Mouse (Mus musculus): ENCODE measurements around the gene Rtn1.
A peak's percentile ranks its signal among the peaks of the same experiment; 100 is the strongest.

Gene Rtn1

DNA sequence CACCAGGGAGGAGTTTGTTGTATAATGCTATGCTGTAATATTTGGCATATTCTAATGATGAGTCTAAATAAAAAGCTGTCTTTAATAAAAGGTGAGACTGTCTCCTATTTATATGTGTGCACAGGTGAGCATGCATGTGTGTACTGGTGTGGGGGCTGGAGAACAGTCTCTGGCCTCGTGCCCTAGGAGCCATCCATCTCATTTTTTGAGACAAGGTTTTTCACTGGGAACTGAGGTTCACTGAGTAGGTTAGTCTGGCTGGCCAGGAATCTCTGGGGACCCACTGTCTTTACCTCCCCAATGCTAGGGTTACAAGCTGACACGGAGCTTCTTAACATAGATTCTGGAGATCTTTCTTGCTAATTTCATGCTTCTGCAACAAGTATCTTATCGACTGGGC is 176.7 kb downstream of the Rtn1 start:
- no peak for DNase-seq (ENCODE audit: low spot score in 2 of 2)

DNA sequence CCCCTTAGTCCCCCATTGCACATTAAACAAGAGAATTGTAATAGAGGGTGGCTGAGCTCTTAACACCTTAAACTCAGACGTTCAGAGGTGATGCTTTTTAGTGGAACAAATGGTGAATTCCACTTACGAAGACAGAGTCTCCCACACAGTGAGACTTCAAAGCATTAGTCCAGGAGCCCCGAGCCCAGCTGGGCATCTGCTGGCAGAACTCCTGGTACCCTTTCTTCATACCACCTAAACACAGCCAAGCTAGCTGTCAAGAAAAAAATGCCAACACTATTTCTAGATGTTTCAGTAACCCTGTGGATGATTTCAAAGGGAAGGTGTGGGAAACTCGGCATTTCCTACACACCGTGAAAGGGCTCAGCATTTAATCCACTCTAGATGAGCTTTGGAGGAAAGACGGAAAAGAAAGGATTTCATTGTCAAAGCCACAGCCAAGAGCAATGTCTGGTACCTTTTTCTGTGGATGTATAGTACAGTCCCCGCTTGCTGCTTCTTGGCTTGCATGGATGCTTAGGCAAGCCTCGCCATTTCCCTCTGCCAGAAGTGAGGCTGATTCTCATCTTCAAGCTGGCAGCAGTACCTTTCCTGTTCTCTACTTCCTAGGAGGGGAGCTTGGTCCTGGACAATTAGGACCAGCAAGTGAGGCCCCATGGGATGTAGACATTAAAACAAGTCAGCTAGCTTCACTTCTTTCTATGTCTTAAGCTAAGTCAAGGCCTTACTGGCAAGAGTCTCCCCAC is 179.2 kb downstream of the Rtn1 start:
- peak; percentile 23 to 29 for DNase-seq (ENCODE audit: low spot score in 2 of 2)

DNA sequence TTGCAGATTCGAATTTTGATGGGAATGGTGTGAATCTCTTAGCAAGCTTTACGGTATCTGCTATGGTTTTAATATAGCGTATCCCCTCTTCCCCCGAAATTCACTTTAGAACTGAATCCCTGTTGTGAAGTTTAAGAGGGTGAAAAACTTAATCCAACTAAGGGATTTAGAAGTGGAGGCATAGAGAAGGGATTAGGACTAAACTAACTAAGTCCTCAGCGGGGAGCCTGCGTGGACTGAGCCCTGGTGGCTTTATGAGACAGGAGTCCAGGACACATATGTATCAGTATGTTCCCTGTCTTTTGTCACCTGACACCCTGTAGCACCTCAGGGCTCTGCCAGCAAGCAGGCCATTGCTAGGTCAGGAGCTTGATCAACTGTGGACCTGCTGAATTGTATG is 181.1 kb downstream of the Rtn1 start:
- peak in 1 of 2 experiments; percentile 12 for DNase-seq (ENCODE audit: low spot score in 2 of 2)

DNA sequence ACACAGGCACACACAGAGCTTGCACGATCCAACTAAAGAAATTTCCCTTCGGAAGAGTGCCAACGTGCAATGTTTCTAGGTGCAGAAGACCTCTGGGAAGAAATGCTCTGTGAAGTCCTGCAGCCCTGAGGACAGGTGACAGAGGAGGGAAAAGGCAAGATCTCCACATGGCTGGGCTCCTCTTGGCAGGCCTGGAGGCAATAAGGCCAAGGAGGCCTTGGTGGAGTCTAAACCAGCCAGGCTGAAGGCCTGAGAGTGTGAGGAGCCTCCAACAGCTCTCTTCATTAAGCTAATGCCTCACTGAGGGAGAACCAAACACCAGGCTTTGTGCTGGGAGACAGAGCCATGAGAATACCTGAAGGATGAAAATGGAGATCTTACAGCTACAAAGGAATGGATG is 183.5 kb downstream of the Rtn1 start:
- DNase-seq (ENCODE audit: low spot score in 2 of 2): peak in 1 of 2 experiments; percentile 20

DNA sequence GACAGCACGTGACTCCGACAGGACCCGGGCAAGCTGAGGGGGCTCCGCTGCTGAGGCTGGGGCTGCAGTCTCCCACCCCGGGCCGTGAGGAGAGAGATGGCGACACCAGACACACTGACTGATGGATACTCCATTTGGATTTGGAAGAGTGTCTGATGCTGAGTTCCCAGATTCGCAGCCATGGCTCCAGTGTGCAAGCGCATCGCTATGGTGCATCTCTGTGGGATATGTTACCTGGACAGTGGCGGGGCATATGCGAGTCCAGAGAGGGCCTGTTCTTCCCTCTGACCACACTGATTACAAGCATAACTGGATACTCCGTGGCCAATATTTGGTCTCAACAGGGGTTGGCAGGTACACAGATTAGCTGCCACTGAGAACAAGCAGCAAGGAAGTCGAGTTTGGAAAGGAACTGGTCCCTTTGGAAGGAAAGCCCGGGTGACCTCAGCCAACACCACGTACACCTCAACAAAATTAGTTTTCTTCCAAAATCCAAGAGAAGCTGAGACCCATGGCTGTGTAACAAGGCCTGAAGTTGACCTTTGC is 185.2 kb downstream of the Rtn1 start:
- DNase-seq (ENCODE audit: low spot score in 2 of 2): no peak

DNA sequence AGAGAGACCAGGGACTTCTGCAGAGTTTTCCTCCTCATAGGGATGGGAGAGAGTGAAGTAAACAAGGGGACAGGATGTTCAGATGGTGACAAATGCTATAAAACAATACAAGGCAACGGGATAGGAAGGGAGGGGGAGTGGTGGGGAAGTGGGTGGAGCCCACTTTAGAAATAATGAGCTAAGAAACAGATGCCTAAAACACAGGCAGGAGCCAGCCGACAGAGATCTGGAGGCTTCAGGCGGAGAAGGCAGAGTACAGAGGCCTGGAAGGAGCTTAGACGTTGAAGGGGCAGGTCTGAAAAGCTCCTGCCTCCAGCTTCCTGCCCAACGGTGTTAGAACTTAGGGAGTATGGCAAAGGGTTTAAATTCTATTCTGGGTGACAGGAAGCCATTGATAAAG is 195.3 kb downstream of the Rtn1 start:
- peak in 1 of 2 experiments; percentile 16 for DNase-seq (ENCODE audit: low spot score in 2 of 2)

DNA sequence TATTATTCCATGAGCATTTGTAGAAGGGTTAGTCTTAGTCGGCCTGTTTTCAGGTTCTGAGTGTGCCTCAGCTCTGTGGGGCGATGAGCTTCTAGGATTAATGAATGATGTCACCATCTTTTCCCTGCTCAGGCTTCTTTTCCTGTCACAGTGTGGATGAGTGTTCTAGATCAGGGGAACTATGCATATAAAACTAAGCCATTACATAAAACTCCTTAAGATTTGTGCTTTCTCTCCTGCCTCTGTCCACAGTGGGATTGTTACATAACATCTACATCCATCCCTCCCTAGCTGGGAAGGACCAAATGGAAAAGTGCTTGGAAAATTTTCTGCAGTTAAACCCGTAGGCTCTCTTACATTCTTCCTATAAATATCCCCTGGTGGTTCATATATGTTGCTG is 208.0 kb downstream of the Rtn1 start:
- no peak for DNase-seq (ENCODE audit: low spot score in 2 of 2)

DNA sequence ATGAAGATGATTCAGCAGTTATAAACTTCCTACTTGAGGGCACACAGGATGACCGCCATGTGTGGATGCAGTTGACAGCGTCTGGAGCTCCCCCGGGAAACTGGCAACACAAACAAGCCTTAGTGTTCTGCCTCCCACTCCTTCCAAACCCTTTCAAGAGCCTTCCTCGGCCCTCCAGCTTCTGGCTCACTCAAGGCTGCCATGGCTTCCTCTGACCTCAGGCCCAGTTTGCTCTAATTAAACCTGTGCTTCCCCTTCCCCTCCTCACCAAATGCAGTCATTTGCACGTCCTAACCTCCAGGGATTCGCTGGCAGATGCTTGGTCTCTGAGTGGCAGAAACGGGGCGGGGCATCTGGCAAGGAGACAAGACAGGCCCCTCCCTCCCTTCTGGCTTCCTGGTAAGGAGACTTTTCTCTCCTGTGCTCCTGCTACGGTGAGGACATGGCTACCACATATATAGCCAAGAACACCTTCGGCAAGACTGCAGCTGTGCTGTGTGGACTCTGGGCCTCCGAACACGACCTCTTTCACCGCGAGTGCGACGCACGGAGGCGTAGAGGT is 210.8 kb downstream of the Rtn1 start:
- DNase-seq (ENCODE audit: low spot score in 2 of 2): peak in 1 of 2 experiments; percentile 39

DNA sequence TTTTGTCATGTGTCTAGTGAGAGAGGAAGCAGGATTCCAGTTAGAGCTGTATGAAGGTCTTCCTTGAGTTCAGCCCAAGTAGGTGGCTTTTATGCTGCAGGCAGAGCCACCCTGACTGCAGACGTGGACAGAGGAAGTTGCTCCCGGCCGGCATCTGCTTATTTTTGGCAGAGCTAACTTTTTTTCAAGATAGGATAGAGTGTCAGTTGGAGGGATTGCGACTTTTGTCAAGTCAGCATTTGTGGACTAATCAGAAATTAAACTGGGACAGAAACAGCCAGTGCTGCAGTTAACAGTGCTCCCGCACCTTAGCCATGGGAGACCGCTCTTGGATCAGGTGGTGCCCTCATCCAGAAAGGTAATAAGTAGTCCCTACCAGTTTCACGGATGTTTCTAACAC is 211.4 kb downstream of the Rtn1 start:
- DNase-seq (ENCODE audit: low spot score in 2 of 2): no peak

DNA sequence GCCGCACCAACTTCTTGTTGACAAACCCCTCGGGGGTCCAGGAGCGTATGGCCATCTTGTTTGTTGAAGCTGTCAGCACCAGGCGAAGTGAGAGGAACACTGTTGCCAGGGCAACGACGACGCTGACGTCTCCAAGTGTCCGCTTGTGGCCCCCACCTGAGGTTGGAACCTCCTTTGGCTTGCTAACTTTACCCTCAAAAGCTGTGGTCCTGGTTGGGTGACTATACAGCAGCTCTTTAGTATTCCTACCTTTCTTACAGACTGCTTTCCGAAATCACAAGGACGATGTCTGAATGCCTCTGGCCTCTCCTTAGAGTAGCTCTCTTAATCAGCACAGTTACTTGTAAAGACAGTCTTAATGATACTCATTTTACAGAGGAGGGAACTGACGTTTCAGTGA is 223.9 kb downstream of the Rtn1 start, which contains the start of gene Ccdc175:
Gene Ccdc175, minus strand, starts transcription at position 101 of the 400 bp plus-strand sequence.
- DNase-seq (ENCODE audit: low spot score in 2 of 2): no peak

DNA sequence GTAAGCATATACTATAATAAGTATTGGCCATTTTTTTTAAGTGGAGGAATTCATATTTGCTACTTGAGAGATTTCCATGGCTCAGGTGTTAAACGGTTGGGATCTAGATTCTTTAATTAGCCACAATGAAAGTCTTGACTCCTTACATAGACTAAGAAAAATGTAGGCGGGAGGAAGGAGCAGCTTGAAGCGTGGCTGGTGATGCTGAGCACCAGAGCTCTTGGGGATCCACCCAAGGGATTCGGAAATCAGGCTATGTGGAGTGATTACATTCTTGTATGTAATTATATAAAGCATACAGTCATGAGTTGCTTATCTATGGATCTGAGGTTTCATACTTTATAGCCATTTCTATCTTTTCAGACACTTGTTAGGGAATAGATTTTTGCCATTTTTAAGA is 229.3 kb downstream of the Rtn1 start:
- DNase-seq (ENCODE audit: low spot score in 2 of 2): peak in 1 of 2 experiments; percentile 29

DNA sequence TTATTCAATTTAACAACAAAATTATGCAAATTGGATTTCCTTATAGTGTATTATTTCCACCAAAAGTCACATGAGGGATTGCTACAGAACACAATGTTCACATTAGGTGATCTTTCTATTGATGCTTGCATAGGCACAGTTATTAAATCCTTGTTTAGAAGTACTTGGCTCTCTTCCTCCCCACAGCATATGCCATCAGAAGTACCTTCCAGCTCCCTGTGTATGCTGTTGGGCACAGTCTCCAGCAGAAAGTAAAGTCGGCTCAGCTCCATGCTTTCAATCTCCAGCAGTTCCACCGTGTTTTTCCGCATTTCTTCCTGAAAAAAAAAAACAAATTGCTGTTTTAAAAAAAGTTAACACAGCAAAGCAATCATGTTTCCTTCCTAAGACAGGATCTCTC is 230.5 kb downstream of the Rtn1 start:
- DNase-seq (ENCODE audit: low spot score in 2 of 2): no peak

Data from right cerebral cortex, postnatal 10 days (tissue).